Mouse (Mus musculus) intestine, embryonic 15.5 days (tissue): ENCODE data around the gene Ctnnbip1. TPM values are rescaled to one million over a fixed set of nuclear protein-coding genes. Genes with fewer than 3 reads are reported as not detected.
"Not testable (repeated sequence)": the region's sequence is repeated elsewhere in the genome, so short reads cannot be mapped to it uniquely, and the experiment has no call there.

Experiments
- ATAC-seq: fragments of 200-750 bp; cut with Nextera tagmentation; 2 replicates; pipeline ENCODE4 v1.8.0; 2017; ENCODE audit warnings: moderate TSS enrichment, moderate library complexity
- H3K27ac ChIP-seq: fragments of 300-500 bp; sonication (generic); 2 replicates; pipeline ENCODE4 v1.5.1; 2015; ENCODE audit warnings: mild to moderate bottlenecking, inconsistent platforms
- H3K27me3 ChIP-seq: fragments of 300-500 bp; sonication (generic); replicated peaks from 2 replicates; pipeline ENCODE4 v1.6.1; 2015; ENCODE audit warnings: inconsistent platforms
- H3K36me3 ChIP-seq: fragments of 300-500 bp; sonication (generic); 2 replicates; pipeline ENCODE4 v1.6.1; 2015; ENCODE audit warnings: inconsistent platforms
- H3K4me1 ChIP-seq: fragments of 300-500 bp; sonication (generic); replicated peaks from 2 replicates; pipeline ENCODE4 v1.6.1; 2015; ENCODE audit warnings: inconsistent platforms
- H3K4me2 ChIP-seq: fragments of 300-500 bp; sonication (generic); replicated peaks from 2 replicates; pipeline ENCODE4 v1.6.1; 2015; ENCODE audit warnings: mild to moderate bottlenecking, inconsistent platforms
- H3K4me3 ChIP-seq: fragments of 300-500 bp; sonication (generic); replicated peaks from 2 replicates; pipeline ENCODE4 v1.5.1; 2015; ENCODE audit warnings: inconsistent platforms
- H3K9ac ChIP-seq: fragments of 300-500 bp; sonication (generic); 2 replicates; pipeline ENCODE4 v1.6.1; 2015; ENCODE audit warnings: inconsistent platforms
- H3K9me3 ChIP-seq: fragments of 300-500 bp; sonication (generic); 2 replicates; pipeline ENCODE4 v1.6.1; 2016; ENCODE audit warnings: inconsistent platforms
- WGBS: fragments of 180-500 bp; shearing (Covaris S2); methylation state at CpG from one replicate; pipeline ENCODE4 v1.1.7; 2015; 5-methylcytosine and 5-hydroxymethylcytosine counted together
- polyA plus RNA-seq: library from polyadenylated mRNA; unstranded; fragments of >200 nt; fragmentation: Nextera tagmentation; extraction: Ambion mirVana; gene quantifications from 2 replicates; pipeline ENCODE4 v1.2.1, GENCODE M21; 2015

The Ctnnbip1 gene
- polyA plus RNA-seq, 1 experiment from 2014 or later: 43.8 TPM

GRCm38 (mm10) chr4:149601484-149601883 lies 83.4 kb downstream of the Ctnnbip1 start:
- H3K4me3 ChIP-seq: no peak overlapping the region
- peak; percentile 18; the same call in 1 of the 2 replicates for ATAC-seq
- 20% methylated on average over 4 of the region's 4 CpGs for WGBS
- H3K4me2 ChIP-seq: no peak overlapping the region
- H3K9me3 ChIP-seq: no peaks in the 10 kb centered on the region
- H3K27ac ChIP-seq: no peak overlapping the region
- H3K27me3 ChIP-seq: no peaks in the 10 kb centered on the region
- no peaks in the 10 kb centered on the region for H3K36me3 ChIP-seq
- peaks cover 6% of the 10 kb centered on the region for H3K4me1 ChIP-seq
- no peak overlapping the region for H3K9ac ChIP-seq

- Histone ChIP-seq H3K27me3 (no peaks in the 10 kb centered on the region), H3K9ac (no peak overlapping the region), H3K36me3 (no peaks in the 10 kb centered on the region), H3K4me1 (peaks cover 8% of the 10 kb centered on the region), H3K4me2 (no peak overlapping the region), H3K27ac (no peak overlapping the region), H3K9me3 (no peaks in the 10 kb centered on the region), H3K4me3 (no peak overlapping the region)
- WGBS: 51% methylated on average over 7 of the region's 7 CpGs
- no peak for ATAC-seq
Observed at GRCm38 (mm10) chr4:149602236-149602635, 84.2 kb downstream of the Ctnnbip1 start.

GRCm38 (mm10) chr4:149603860-149604259 lies 85.8 kb downstream of the Ctnnbip1 start:
- Histone ChIP-seq H3K9ac (no peak overlapping the region), H3K27me3 (no peaks in the 10 kb centered on the region), H3K4me1 (peaks cover 16% of the 10 kb centered on the region), H3K4me2 (no peak overlapping the region), H3K27ac (no peak overlapping the region), H3K9me3 (no peaks in the 10 kb centered on the region), H3K4me3 (no peak overlapping the region), H3K36me3 (no peaks in the 10 kb centered on the region)
- 60% methylated on average over 1 of the region's 1 CpGs for WGBS
- no peak for ATAC-seq

- Histone ChIP-seq H3K4me1 (peaks cover 16% of the 10 kb centered on the region), H3K4me2 (no peak overlapping the region), H3K4me3 (no peak overlapping the region), H3K36me3 (no peaks in the 10 kb centered on the region), H3K9ac (no peak overlapping the region), H3K27ac (no peak overlapping the region), H3K9me3 (no peaks in the 10 kb centered on the region), H3K27me3 (no peaks in the 10 kb centered on the region)
- ATAC-seq: no peak
- 74% methylated on average over 3 of the region's 3 CpGs for WGBS
Observed at GRCm38 (mm10) chr4:149604518-149604917, 86.5 kb downstream of the Ctnnbip1 start.

GRCm38 (mm10) chr4:149606056-149606455 lies 88.0 kb downstream of the Ctnnbip1 start:
- peaks cover 14% of the 10 kb centered on the region for H3K4me1 ChIP-seq
- 82% methylated on average over 18 of the region's 18 CpGs for WGBS

GRCm38 (mm10) chr4:149606766-149607358 lies 88.8 kb downstream of the Ctnnbip1 start:
- ATAC-seq: peak; percentile 43; the same call in 1 of the 2 replicates

More at GRCm38 (mm10) chr4:149606056-149606455, 88.0 kb downstream of the Ctnnbip1 start:
- no peak overlapping the region for H3K4me2 ChIP-seq
- ATAC-seq: no peak
- H3K9ac ChIP-seq: no peak overlapping the region
- no peak overlapping the region for H3K27ac ChIP-seq
- H3K4me3 ChIP-seq: no peak overlapping the region
- no peaks in the 10 kb centered on the region for H3K9me3 ChIP-seq
- H3K27me3 ChIP-seq: no peaks in the 10 kb centered on the region
- H3K36me3 ChIP-seq: no peaks in the 10 kb centered on the region

GRCm38 (mm10) chr4:149607591-149608308 lies 89.7 kb downstream of the Ctnnbip1 start:
- Histone ChIP-seq H3K9ac (no peak overlapping the region), H3K27ac (0 out of 2 replicates have a peak overlapping the region, but pooled peaks have one; percentile 23), H3K9me3 (no peaks in the 10 kb centered on the region), H3K27me3 (no peaks in the 10 kb centered on the region), H3K36me3 (no peaks in the 10 kb centered on the region), H3K4me1 (peaks cover 10% of the 10 kb centered on the region), H3K4me3 (no peak overlapping the region), H3K4me2 (peak overlapping the region; percentile 9; the same call in 1 of the 2 replicates)
- peak; percentile 56 for ATAC-seq
- 50% methylated on average over 20 of the region's 20 CpGs for WGBS

More at GRCm38 (mm10) chr4:149606766-149607358, 88.8 kb downstream of the Ctnnbip1 start:
- WGBS: 58% methylated on average over 15 of the region's 15 CpGs
- Histone ChIP-seq H3K9ac (no peak overlapping the region), H3K27me3 (no peaks in the 10 kb centered on the region), H3K4me1 (peaks cover 10% of the 10 kb centered on the region), H3K4me3 (no peak overlapping the region), H3K9me3 (no peaks in the 10 kb centered on the region), H3K4me2 (0 out of 2 replicates have a peak overlapping the region, but pooled peaks have one; percentile 9), H3K36me3 (no peaks in the 10 kb centered on the region), H3K27ac (0 out of 2 replicates have a peak overlapping the region, but pooled peaks have one; percentile 23)

- H3K4me1 ChIP-seq: peaks cover 10% of the 10 kb centered on the region
- H3K9me3 ChIP-seq: no peaks in the 10 kb centered on the region
- no peak overlapping the region for H3K4me2 ChIP-seq
- H3K36me3 ChIP-seq: no peaks in the 10 kb centered on the region
- no peak overlapping the region for H3K9ac ChIP-seq
- no peaks in the 10 kb centered on the region for H3K27me3 ChIP-seq
- H3K27ac ChIP-seq: no peak overlapping the region
- H3K4me3 ChIP-seq: no peak overlapping the region
- 83% methylated on average over 6 of the region's 6 CpGs for WGBS
- ATAC-seq: peak; percentile 25; the same call in 1 of the 2 replicates
Observed at GRCm38 (mm10) chr4:149608309-149608638, 90.2 kb downstream of the Ctnnbip1 start.

- Histone ChIP-seq H3K9me3 (no peaks in the 10 kb centered on the region), H3K4me1 (peaks cover 10% of the 10 kb centered on the region), H3K36me3 (no peaks in the 10 kb centered on the region), H3K27ac (no peak overlapping the region), H3K27me3 (no peaks in the 10 kb centered on the region), H3K4me3 (no peak overlapping the region), H3K9ac (no peak overlapping the region), H3K4me2 (no peak overlapping the region)
- ATAC-seq: no peak
- 77% methylated on average over 8 of the region's 8 CpGs for WGBS
Observed at GRCm38 (mm10) chr4:149609256-149610025, 91.4 kb downstream of the Ctnnbip1 start.

GRCm38 (mm10) chr4:149611376-149612044 lies 93.5 kb downstream of the Ctnnbip1 start:
- Histone ChIP-seq H3K4me2 (no peak overlapping the region), H3K27ac (no peak overlapping the region), H3K27me3 (no peaks in the 10 kb centered on the region), H3K4me3 (no peak overlapping the region), H3K36me3 (no peaks in the 10 kb centered on the region), H3K9me3 (no peaks in the 10 kb centered on the region), H3K4me1 (peaks cover 10% of the 10 kb centered on the region), H3K9ac (no peak overlapping the region)
- no peak for ATAC-seq
- 50% methylated on average over 10 of the region's 10 CpGs for WGBS

GRCm38 (mm10) chr4:149613497-149613896 lies 95.5 kb downstream of the Ctnnbip1 start:
- not testable (repeated sequence) for H3K36me3 ChIP-seq, H3K4me2 ChIP-seq, H3K27me3 ChIP-seq, H3K27ac ChIP-seq, H3K4me3 ChIP-seq, H3K4me1 ChIP-seq, H3K9me3 ChIP-seq, H3K9ac ChIP-seq
- WGBS: 74% methylated on average over 6 of the region's 6 CpGs
- ATAC-seq: 0 out of 2 replicates have a peak, but pooled peaks have one; percentile 23

GRCm38 (mm10) chr4:149614869-149615268 lies 96.8 kb downstream of the Ctnnbip1 start:
- 97% methylated on average over 3 of the region's 3 CpGs for WGBS
- no peaks in the 10 kb centered on the region for H3K27me3 ChIP-seq
- H3K9me3 ChIP-seq: no peaks in the 10 kb centered on the region
- no peak overlapping the region for H3K27ac ChIP-seq
- H3K4me1 ChIP-seq: no peaks in the 10 kb centered on the region
- no peak for ATAC-seq
- H3K9ac ChIP-seq: no peak overlapping the region
- no peaks in the 10 kb centered on the region for H3K36me3 ChIP-seq
- no peak overlapping the region for H3K4me3 ChIP-seq
- H3K4me2 ChIP-seq: no peak overlapping the region
